Mouse (Mus musculus): ENCODE data around the gene Ildr1.

Ildr1 gene

DNA sequence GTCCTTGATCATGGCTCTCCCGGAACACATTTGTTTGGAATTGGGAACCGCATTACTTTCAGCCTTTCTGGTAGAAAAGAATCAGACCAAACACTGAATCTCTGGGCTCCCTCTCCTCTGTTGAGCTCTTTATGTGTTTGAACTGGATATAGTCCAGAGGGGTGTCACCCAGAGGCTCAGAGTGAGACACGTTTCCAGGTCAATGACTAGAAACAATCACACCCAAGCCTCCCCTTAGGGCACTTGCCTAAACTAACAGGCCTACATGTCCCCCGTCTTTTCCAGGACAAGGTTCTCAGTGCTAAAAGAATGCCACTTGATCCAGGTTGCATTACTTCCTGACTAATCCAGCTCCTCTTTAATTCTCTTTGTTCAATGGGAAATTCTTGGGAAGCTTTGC lies 77.1 kb downstream of the Ildr1 start:
- Histone ChIP-seq H3K4me3 (replicated peaks; ENCODE audit: low read length) (no peak overlapping the region), H3K4me1 (replicated peaks; ENCODE audit: low read depth, low read length) (no peaks in the 10 kb centered on the region; the same call in 1 of the 2 replicates), H3K36me3 (ENCODE audit: insufficient read depth, low read length) (no peaks in the 10 kb centered on the region), H3K9me3 (ENCODE audit: low read length) (no peaks in the 10 kb centered on the region), H3K27me3 (ENCODE audit: insufficient read depth, low read length) (no peaks in the 10 kb centered on the region)
- TF ChIP-seq CTCF (conservative IDR thresholded peaks at IDR 0.05; ENCODE audit: low read length) (no peak), POU5F1 (IDR thresholded peaks at IDR 0.05; ENCODE audit: borderline replicate concordance, low read length) (no peak), NANOG (IDR thresholded peaks at IDR 0.05; ENCODE audit: borderline replicate concordance, low read length) (no peak)

DNA sequence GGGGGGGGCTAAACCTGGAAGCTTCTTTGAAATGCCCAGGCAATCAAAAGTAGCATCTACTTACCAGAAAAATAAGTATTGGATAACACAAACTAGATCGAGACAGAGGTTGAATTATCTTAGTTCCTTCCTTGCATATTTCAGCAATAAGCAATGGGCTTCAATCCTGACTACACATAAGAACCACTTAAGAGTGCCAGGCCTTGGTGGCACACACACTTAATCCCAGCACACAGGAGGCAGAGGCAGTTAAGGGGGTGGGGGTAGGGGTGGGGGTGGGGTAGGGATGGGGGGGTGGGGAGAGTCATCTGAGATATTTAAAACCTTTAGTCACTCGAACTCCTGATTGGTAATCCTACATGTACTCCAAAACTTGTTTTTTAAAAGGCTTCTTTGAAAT lies 77.5 kb downstream of the Ildr1 start:
- Histone ChIP-seq H3K36me3 (ENCODE audit: insufficient read depth, low read length) (no peaks in the 10 kb centered on the region), H3K9me3 (ENCODE audit: low read length) (no peaks in the 10 kb centered on the region), H3K4me1 (replicated peaks; ENCODE audit: low read depth, low read length) (no peaks in the 10 kb centered on the region; the same call in 1 of the 2 replicates), H3K27me3 (ENCODE audit: insufficient read depth, low read length) (no peaks in the 10 kb centered on the region), H3K4me3 (replicated peaks; ENCODE audit: low read length) (no peak overlapping the region)
- TF ChIP-seq NANOG (IDR thresholded peaks at IDR 0.05; ENCODE audit: borderline replicate concordance, low read length) (no peak), POU5F1 (IDR thresholded peaks at IDR 0.05; ENCODE audit: borderline replicate concordance, low read length) (no peak), CTCF (conservative IDR thresholded peaks at IDR 0.05; ENCODE audit: low read length) (no peak)

DNA sequence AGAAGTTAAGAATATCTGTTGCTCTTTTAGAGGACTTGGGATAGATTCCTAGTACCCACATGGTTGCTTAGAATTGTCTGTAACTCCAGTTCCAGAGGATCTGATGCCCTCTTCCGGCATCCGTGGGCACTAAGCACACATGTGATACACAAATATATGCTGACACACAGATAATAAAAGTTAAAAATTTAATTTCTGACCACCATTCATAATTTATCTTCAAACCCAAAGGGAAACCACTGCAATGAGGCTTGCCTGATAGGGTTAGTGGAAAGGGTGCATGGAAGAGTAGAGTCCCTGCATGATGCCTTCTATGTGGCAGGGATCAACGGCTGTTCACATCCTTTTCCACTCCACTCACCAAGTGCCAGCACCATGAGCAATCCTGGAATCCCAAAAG lies 77.9 kb downstream of the Ildr1 start:
- Histone ChIP-seq H3K36me3 (ENCODE audit: insufficient read depth, low read length) (no peaks in the 10 kb centered on the region), H3K4me3 (replicated peaks; ENCODE audit: low read length) (no peak overlapping the region), H3K27me3 (ENCODE audit: insufficient read depth, low read length) (no peaks in the 10 kb centered on the region), H3K9me3 (ENCODE audit: low read length) (no peaks in the 10 kb centered on the region), H3K4me1 (replicated peaks; ENCODE audit: low read depth, low read length) (no peaks in the 10 kb centered on the region; the same call in 1 of the 2 replicates)
- TF ChIP-seq POU5F1 (IDR thresholded peaks at IDR 0.05; ENCODE audit: borderline replicate concordance, low read length) (no peak), NANOG (IDR thresholded peaks at IDR 0.05; ENCODE audit: borderline replicate concordance, low read length) (no peak), CTCF (conservative IDR thresholded peaks at IDR 0.05; ENCODE audit: low read length) (no peak)

DNA sequence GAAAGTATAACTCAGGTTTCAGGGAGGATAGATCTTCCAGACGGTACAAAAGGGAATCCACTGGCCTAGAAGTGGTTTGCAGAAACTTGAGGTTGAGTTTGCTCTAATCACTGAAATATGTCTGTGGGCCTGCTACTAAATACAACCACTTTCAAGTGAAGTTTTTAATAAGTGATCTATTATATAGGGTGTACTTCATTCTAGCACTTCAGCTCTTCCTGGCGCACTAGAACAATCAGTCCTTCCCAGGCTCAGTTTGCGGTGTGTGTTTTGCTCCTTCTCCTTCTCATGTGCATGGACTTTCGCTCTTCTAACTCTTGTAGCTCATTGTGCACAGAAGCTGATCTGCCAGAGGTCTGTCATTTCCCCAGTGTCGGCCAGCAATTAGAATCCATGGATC lies 79.2 kb downstream of the Ildr1 start:
- H3K27me3 ChIP-seq (ENCODE audit: insufficient read depth, low read length): no peaks in the 10 kb centered on the region
- H3K9me3 ChIP-seq (ENCODE audit: low read length): no peaks in the 10 kb centered on the region
- H3K4me3 ChIP-seq (replicated peaks; ENCODE audit: low read length): no peak overlapping the region
- H3K4me1 ChIP-seq (replicated peaks; ENCODE audit: low read depth, low read length): no peaks in the 10 kb centered on the region; the same call in 1 of the 2 replicates
- H3K36me3 ChIP-seq (ENCODE audit: insufficient read depth, low read length): no peaks in the 10 kb centered on the region
- TF ChIP-seq CTCF (conservative IDR thresholded peaks at IDR 0.05; ENCODE audit: low read length) (no peak), NANOG (IDR thresholded peaks at IDR 0.05; ENCODE audit: borderline replicate concordance, low read length) (no peak), POU5F1 (IDR thresholded peaks at IDR 0.05; ENCODE audit: borderline replicate concordance, low read length) (no peak)

DNA sequence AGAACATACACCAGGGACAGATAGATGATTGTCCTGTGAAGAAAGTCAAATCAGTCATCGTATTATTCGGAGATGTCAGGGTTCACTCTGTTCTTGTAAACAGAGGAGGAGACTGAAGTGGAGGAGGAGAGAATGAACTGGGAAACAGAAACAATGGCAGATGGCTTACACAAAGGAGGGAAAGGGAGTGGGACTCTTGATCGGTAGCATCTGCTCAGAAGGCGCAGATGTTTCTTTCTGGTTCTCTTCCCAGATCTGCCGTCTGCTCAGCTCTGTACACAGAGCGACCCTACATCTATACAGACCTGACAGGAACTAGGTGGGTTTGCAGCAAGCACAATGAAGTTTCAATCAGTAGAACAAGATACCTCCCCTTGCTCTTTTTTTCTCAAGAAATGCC lies 81.9 kb downstream of the Ildr1 start:
- H3K27me3 ChIP-seq (ENCODE audit: insufficient read depth, low read length): no peaks in the 10 kb centered on the region
- no peak overlapping the region for H3K4me3 ChIP-seq (replicated peaks; ENCODE audit: low read length)
- TF ChIP-seq CTCF (conservative IDR thresholded peaks at IDR 0.05; ENCODE audit: low read length): no peak
- TF ChIP-seq POU5F1 (IDR thresholded peaks at IDR 0.05; ENCODE audit: borderline replicate concordance, low read length): no peak
- TF ChIP-seq NANOG (IDR thresholded peaks at IDR 0.05; ENCODE audit: borderline replicate concordance, low read length): no peak
- no peaks in the 10 kb centered on the region for H3K9me3 ChIP-seq (ENCODE audit: low read length)
- H3K36me3 ChIP-seq (ENCODE audit: insufficient read depth, low read length): no peaks in the 10 kb centered on the region
- no peaks in the 10 kb centered on the region; the same call in 1 of the 2 replicates for H3K4me1 ChIP-seq (replicated peaks; ENCODE audit: low read depth, low read length)

All from E14TG2a.4 (cell line).